Mouse (Mus musculus) MEL (cell line): ENCODE results near the gene Zmym6. TPM values are rescaled to one million over a fixed set of nuclear protein-coding genes. Genes with fewer than 3 reads are reported as not detected.

ENCODE experiments used
- DNase-seq: peaks from one replicate; pipeline ENCODE4 v3.0.0; 2011; ENCODE audit warnings: low read depth, low spot score
- H3K27ac ChIP-seq: 2 replicates; pipeline ENCODE4 v1.5.1; 2012; ENCODE audit warnings: low read depth, mild to moderate bottlenecking, control low read depth, low read length, moderate library complexity; ENCODE audit not compliant: control insufficient read depth
- H3K27me3 ChIP-seq, 2 experiments: fragments of 150-350 bp in 1 of 2; sonication (generic) in 1 of 2; 2 replicates each; pipeline ENCODE4 v1.6.1; 2012; ENCODE audit warnings: low read length in 2 of 2, mild to moderate bottlenecking in 2 of 2, improper control_type of control experiment in 1 of 2, moderate library complexity in 1 of 2; ENCODE audit not compliant: insufficient read depth in 2 of 2, control insufficient read depth in 1 of 2
- H3K36me3 ChIP-seq, 2 experiments: 2 replicates each; pipeline ENCODE4 v1.6.1; 2012 to 2014; ENCODE audit warnings: low read length in 2 of 2, improper control_type of control experiment in 1 of 2, inconsistent platforms in 1 of 2, mild to moderate bottlenecking in 1 of 2; ENCODE audit not compliant: insufficient read depth in 2 of 2, control insufficient read depth in 1 of 2
- H3K4me1 ChIP-seq, 2 experiments: fragments of 150-350 bp in 1 of 2; sonication (generic) in 1 of 2; 2 replicates each; pipeline ENCODE4 v1.6.1; 2012; ENCODE audit warnings: low read length in 2 of 2, improper control_type of control experiment in 1 of 2, mild to moderate bottlenecking in 1 of 2; ENCODE audit not compliant: insufficient read depth in 2 of 2, control insufficient read depth in 1 of 2
- H3K4me3 ChIP-seq, 2 experiments: fragments of 150-350 bp in 1 of 2; sonication (generic) in 1 of 2; 2 replicates each; pipeline ENCODE4 v1.5.1; 2012; ENCODE audit warnings: low read depth in 2 of 2, low read length in 2 of 2, mild to moderate bottlenecking in 2 of 2, moderate library complexity in 2 of 2, control low read depth in 1 of 2, improper control_type of control experiment in 1 of 2; ENCODE audit not compliant: control insufficient read depth in 1 of 2, insufficient read depth in 1 of 2
- H3K79me2 ChIP-seq: 2 replicates; pipeline ENCODE4 v1.6.1; 2012; ENCODE audit warnings: mild to moderate bottlenecking, low read length, moderate library complexity; ENCODE audit not compliant: control insufficient read depth, poor library complexity, insufficient read depth
- H3K9ac ChIP-seq: 2 replicates; pipeline ENCODE4 v1.6.1; 2012; ENCODE audit warnings: low read depth, mild to moderate bottlenecking, control low read depth, low read length, moderate library complexity; ENCODE audit not compliant: control insufficient read depth, poor library complexity, severe bottlenecking
- H3K9me3 ChIP-seq: fragments of 150-350 bp; sonication (generic); replicated peaks from 2 replicates; pipeline ENCODE4 v1.6.1; 2012; ENCODE audit warnings: mild to moderate bottlenecking, low read length, improper control_type of control experiment, moderate library complexity; ENCODE audit not compliant: insufficient read depth
- CTCF ChIP-seq, 3 experiments: IDR thresholded peaks in 2 of 3; conservative IDR thresholded peaks in 1 of 3; 2 replicates each; pipeline ENCODE4 v1.5.1; 2011 to 2012; ENCODE audit warnings: low read length in 3 of 3, low read depth in 2 of 3, mild to moderate bottlenecking in 2 of 3, improper control_type of control experiment in 1 of 3, inconsistent platforms in 1 of 3, mixed read lengths in 1 of 3, moderate library complexity in 1 of 3; ENCODE audit not compliant: control insufficient read depth in 1 of 3, insufficient read depth in 1 of 3, poor library complexity in 1 of 3, severe bottlenecking in 1 of 3
- ELF1 ChIP-seq: IDR thresholded peaks from 2 replicates; pipeline ENCODE4 v1.6.1; 2014; ENCODE audit warnings: low read depth, mild to moderate bottlenecking, inconsistent platforms, low read length, improper control_type of control experiment, moderate library complexity
- ETS1 ChIP-seq: IDR thresholded peaks from 2 replicates; pipeline ENCODE4 v1.6.1; 2012; ENCODE audit warnings: low read depth, mild to moderate bottlenecking, inconsistent platforms, low read length, improper control_type of control experiment, moderate library complexity
- MAFK ChIP-seq: IDR thresholded peaks from 2 replicates; pipeline ENCODE4 v1.6.1; 2011; ENCODE audit warnings: low read depth, mild to moderate bottlenecking, low read length, improper control_type of control experiment, borderline replicate concordance
- MAX ChIP-seq: IDR thresholded peaks from 2 replicates; pipeline ENCODE4 v1.6.1; 2011; ENCODE audit warnings: low read length, improper control_type of control experiment
- MEF2A ChIP-seq: IDR thresholded peaks from 2 replicates; pipeline ENCODE4 v1.6.1; 2014; ENCODE audit warnings: low read depth, mild to moderate bottlenecking, inconsistent platforms, low read length, improper control_type of control experiment; ENCODE audit not compliant: poor library complexity, insufficient replicate concordance, severe bottlenecking; ENCODE audit errors: extremely low read depth
- MYB ChIP-seq: IDR thresholded peaks from 2 replicates; pipeline ENCODE4 v1.6.1; 2011; ENCODE audit warnings: mild to moderate bottlenecking, low read depth, low read length, improper control_type of control experiment
- MYC ChIP-seq: IDR thresholded peaks from 2 replicates; pipeline ENCODE4 v1.6.1; 2011; ENCODE audit warnings: low read depth, mild to moderate bottlenecking, low read length, improper control_type of control experiment, moderate library complexity
- NRF1 ChIP-seq: IDR thresholded peaks from 2 replicates; pipeline ENCODE4 v1.6.1; 2014; ENCODE audit warnings: low read depth, mild to moderate bottlenecking, inconsistent platforms, low read length, improper control_type of control experiment, moderate library complexity; ENCODE audit not compliant: poor library complexity, insufficient read depth, severe bottlenecking
- POLR2AphosphoS5 ChIP-seq: IDR thresholded peaks from 2 replicates; pipeline ENCODE4 v1.6.1; 2012; ENCODE audit warnings: low read depth, borderline replicate concordance, mild to moderate bottlenecking, inconsistent platforms, low read length, moderate library complexity, mixed read lengths
- RAD21 ChIP-seq: IDR thresholded peaks from 2 replicates; pipeline ENCODE4 v1.6.1; 2011; ENCODE audit warnings: mild to moderate bottlenecking, low read depth, low read length, improper control_type of control experiment
- RCOR1 ChIP-seq: IDR thresholded peaks from 2 replicates; pipeline ENCODE4 v1.6.1; 2012; ENCODE audit warnings: low read depth, mild to moderate bottlenecking, inconsistent platforms, low read length, improper control_type of control experiment
- TBP ChIP-seq: IDR thresholded peaks from 2 replicates; pipeline ENCODE4 v1.8.0; 2011; ENCODE audit warnings: low read depth, low read length, improper control_type of control experiment
- polyA plus RNA-seq, 2 experiments: library from polyadenylated mRNA; stranded (reverse) in 1 of 2; unstranded in 1 of 2; fragments of >175 nt in 1 of 2; fragments of >200 nt in 1 of 2; gene quantifications; 2 replicates each; pipeline versions ENCODE4 v1.2.1 to v1.2.4; 2012; ENCODE audit warnings: low replicate concordance in 2 of 2, low read depth in 1 of 2; ENCODE audit not compliant: insufficient read length in 2 of 2, insufficient read depth in 1 of 2, missing spikeins in 1 of 2
- total RNA-seq: library from RNA; depleted of rRNA; stranded (reverse); fragments of 300-350 nt; gene quantifications from 2 replicates; pipeline ENCODE4 v1.2.3, GENCODE M21; 2012

The Zmym6 gene
- total and polyA plus RNA-seq, 3 experiments: not detected

DNA sequence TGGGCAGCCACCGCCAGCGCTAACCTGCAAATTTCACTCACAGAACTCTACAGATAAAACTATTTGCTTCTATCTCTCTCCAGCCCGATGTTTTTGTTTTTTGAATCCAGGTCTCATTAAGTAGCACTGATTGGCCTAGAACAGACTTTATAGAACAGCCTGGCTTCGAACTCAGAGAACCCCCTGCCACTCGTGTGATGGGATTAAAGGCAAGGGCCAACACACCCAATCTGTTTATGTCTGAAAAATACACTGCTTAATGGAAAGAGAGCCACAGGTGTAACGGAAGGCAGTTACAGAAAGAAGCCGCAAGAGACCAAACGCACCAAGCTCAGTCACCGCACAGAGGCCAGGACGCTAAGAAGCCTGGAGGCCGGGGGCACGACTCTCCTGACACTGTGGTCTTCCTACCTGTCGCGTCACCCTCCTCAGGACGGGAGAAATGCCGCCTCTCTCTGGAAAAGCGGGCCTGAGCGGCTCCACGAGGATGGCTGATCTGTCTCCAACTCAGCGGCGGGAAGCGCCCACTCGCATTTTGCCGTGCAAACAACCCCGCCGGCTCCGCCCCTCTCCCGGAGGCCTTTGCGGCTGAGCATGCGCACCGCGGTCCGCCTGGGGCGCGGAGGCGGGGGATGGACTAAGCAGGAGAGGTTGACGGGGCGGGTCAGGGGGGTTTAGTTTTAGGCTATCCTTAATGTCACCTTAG lies 16.4 kb upstream of the Zmym6 start, which contains the start of gene Zmym1 (continued):
- TF ChIP-seq RCOR1: no peak
- TF ChIP-seq MYC: no peak
- TF ChIP-seq NRF1: peak; percentile 99; the same call in 1 of the 2 replicates
- TF ChIP-seq MAFK: no peak
- 0 out of 2 replicates have a peak, but pooled peaks have one; percentile 48 for TF ChIP-seq MAX
- peak; percentile 18; the same call in 1 of the 2 replicates for TF ChIP-seq ELF1
- TF ChIP-seq MYB: no peak

DNA sequence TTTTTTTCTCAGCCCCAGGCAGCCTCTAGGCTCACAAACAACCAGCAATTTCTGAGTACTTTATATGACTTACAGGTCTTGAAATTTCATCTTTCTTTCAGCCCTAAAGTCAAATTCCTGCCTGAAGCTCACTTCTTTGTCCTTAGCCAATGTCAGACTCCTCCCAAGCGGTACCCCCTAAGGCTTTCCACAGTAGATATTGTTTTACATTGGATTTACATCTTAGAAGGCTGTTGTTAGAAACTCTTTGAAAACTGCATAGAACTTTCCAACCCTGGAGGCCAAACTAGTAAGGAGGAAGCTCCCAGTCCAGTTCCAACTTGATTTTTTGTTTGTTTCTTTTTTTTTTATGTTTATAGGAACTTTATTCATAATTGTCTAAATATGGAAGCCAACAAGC lies 13.1 kb upstream of the Zmym6 start:
- DNase-seq: no peak

DNA sequence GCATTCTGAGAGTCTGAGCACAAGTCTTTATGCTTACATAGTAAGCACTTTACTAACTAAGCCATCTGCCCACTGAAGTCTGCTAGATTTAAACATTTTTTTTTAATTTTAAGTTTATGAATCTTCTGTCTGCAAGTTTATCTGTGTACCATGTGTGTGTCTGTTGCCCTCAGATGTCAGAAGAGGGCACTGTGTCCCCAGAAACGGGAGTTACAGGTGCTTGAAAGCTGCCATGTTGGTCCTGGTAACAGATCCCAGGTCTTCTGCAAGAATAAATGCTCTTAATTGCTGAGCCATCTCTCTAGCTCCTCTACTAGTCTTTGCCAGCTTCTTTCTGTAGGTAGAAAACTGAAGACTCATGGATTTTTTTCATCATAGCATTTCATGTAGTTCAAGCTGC lies 2.3 kb upstream of the Zmym6 start:
- DNase-seq: peak; percentile 18
- Histone ChIP-seq H3K9me3 (no peaks in the 10 kb centered on the region), H3K4me3 (no peak overlapping the region), H3K79me2 (no peaks in the 10 kb centered on the region), H3K36me3 (no peaks in the 10 kb centered on the region), H3K27ac (no peak overlapping the region), H3K9ac (no peak overlapping the region), H3K4me1 (no peaks in the 10 kb centered on the region), H3K27me3 (no peaks in the 10 kb centered on the region; a peak in 1 of 4 replicates)
- TF ChIP-seq ETS1: no peak
- peak in 2 of 3 experiments; percentile 18 to 29; a peak in 3 of 6 replicates for TF ChIP-seq CTCF (IDR thresholded peaks at IDR 0.05 in 2 of 3, conservative IDR thresholded peaks at IDR 0.05 in 1 of 3; ENCODE audit: control insufficient read depth in 1 of 3, insufficient read depth in 1 of 3, low read depth in 2 of 3, low read length in 3 of 3, poor library complexity in 1 of 3, severe bottlenecking in 1 of 3)
- TF ChIP-seq RAD21: peak; percentile 24

More for the DNA sequence above, 13.1 kb upstream of the Zmym6 start:
- no peak overlapping the region for H3K9ac ChIP-seq
- H3K4me3 ChIP-seq: no peak overlapping the region
- H3K27ac ChIP-seq: no peak overlapping the region
- H3K36me3 ChIP-seq: peaks cover under 1 to 10% of the 10 kb centered on the region in 2 experiments; a peak in 3 of 4 replicates
- peaks cover 0 to 14% of the 10 kb centered on the region in 2 experiments; a peak in 2 of 4 replicates for H3K4me1 ChIP-seq
- peaks cover 14% of the 10 kb centered on the region for H3K79me2 ChIP-seq
- H3K9me3 ChIP-seq: no peaks in the 10 kb centered on the region
- TF ChIP-seq TBP (no peak), MEF2A (no peak), POLR2AphosphoS5 (no peak)
- H3K27me3 ChIP-seq: no peaks in the 10 kb centered on the region
